8 mouse cellular contexts compared by ENCODE assay signal in the genomic region with DNA sequence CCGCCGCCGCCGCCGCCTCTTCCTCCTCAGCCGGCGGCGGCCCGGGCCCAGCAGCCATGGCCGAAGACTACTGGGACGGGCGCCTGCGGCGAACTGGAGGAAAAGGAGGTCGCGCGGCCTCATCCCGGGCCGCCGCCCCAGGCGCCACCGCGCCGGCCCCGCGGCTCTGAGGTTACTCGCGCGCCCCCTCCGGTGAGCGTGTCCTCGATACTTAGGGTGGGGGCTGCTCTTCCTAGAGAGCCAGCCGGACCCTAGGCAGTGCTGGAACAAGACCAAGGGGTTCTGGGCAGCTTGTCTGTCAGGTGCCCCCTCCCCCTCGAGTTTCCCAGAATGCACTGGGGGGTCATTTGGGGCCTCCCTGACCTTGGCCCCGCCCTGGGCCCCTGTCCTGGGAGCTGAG. TPM values are rescaled to one million over a fixed set of nuclear protein-coding genes. Genes with fewer than 3 reads are reported as not detected.
DNase-seq lines count a peak whose midpoint lies in the region; ATAC-seq lines count a peak whose summit lies in the region.

No protein-coding gene starts in this region.

- H3K4me2 ChIP-seq in hindbrain, embryonic 15.5 days: peak overlapping the region; percentile 67

- WGBS in hindbrain, embryonic 15.5 days: 24% methylated on average over 24 of the region's 35 CpGs

- DNase-seq in ZHBTc4 (ENCODE audit: low read depth, low spot score): peak; percentile 76
- peak; percentile 58 to 67 for DNase-seq in cerebellum, postnatal 36 days
- DNase-seq in frontal cortex, postnatal 36 days (ENCODE audit: low spot score in 2 of 2): peak; percentile 15 to 21
- DNase-seq in left cerebral cortex, adult 11 months (ENCODE audit: low spot score): peak; percentile 24
- DNase-seq in lung, postnatal 36 days: peak; percentile 71
- DNase-seq in right cerebral cortex, adult 2 months (ENCODE audit: low spot score in 2 of 2): peak; percentile 12 to 26
- DNase-seq in urinary bladder, postnatal 4 days (ENCODE audit: low spot score in 2 of 2): peak; percentile 38 to 63

- H3K9ac ChIP-seq in hindbrain, embryonic 15.5 days: peak overlapping the region; percentile 82

- ATAC-seq in hindbrain, embryonic 15.5 days (ENCODE audit: low FRiP score, low read depth): peak; percentile 62

- no peaks in the 10 kb centered on the region for H3K27me3 ChIP-seq in hindbrain, embryonic 15.5 days

- no peaks in the 10 kb centered on the region for H3K9me3 ChIP-seq in hindbrain, embryonic 15.5 days

- peaks cover 20% of the 10 kb centered on the region for H3K4me1 ChIP-seq in hindbrain, embryonic 15.5 days (replicated peaks)

- H3K4me3 ChIP-seq in hindbrain, embryonic 15.5 days: peak overlapping the region; percentile 72

- H3K36me3 ChIP-seq in hindbrain, embryonic 15.5 days: no peaks in the 10 kb centered on the region

- peak overlapping the region; percentile 95 for H3K27ac ChIP-seq in hindbrain, embryonic 15.5 days (replicated peaks)

RNA-seq across cellular contexts. Expression of a gene that starts 0.9 kb away (rescaled TPM):
- polyA plus RNA-seq in hindbrain, embryonic 15.5 days (2015; fragmentation: Nextera tagmentation; extraction: Ambion mirVana): 159 and 183 TPM in 2 replicates

RNA-seq across cellular contexts. Expression of a gene that starts 15.1 kb away (rescaled TPM):
- polyA plus RNA-seq in hindbrain, embryonic 15.5 days (2015; fragmentation: Nextera tagmentation; extraction: Ambion mirVana): 92.1 and 96.5 TPM in 2 replicates

RNA-seq across cellular contexts. Expression of a gene that starts 30.5 kb away (rescaled TPM):
- 350 and 364 TPM in 2 replicates for polyA plus RNA-seq in hindbrain, embryonic 15.5 days (2015; fragmentation: Nextera tagmentation; extraction: Ambion mirVana)

Comparison
In these comparisons a context has a peak if more than half of its experiments do, and no peak if none do; other contexts are left out.
1. Peak in every context shown above with its lines: DNase-seq, ATAC-seq, H3K4me3 ChIP-seq and H3K27ac ChIP-seq.
2. DNase-seq: peak in every context shown above with its lines; median percentile 76 in ZHBTc4; 71 in lung, postnatal 36 days; 62 in cerebellum, postnatal 36 days; 50 in urinary bladder, postnatal 4 days; 24 in left cerebral cortex, adult 11 months; 19 in right cerebral cortex, adult 2 months; 18 in frontal cortex, postnatal 36 days.